Mouse (Mus musculus) cerebellum, adult 9-10 months (tissue): Measurements from ENCODE around the gene Lrrn2.

Experiments used
- DNase-seq: peaks from one replicate; pipeline ENCODE4 v3.0.0; 2022

Gene Lrrn2

DNA sequence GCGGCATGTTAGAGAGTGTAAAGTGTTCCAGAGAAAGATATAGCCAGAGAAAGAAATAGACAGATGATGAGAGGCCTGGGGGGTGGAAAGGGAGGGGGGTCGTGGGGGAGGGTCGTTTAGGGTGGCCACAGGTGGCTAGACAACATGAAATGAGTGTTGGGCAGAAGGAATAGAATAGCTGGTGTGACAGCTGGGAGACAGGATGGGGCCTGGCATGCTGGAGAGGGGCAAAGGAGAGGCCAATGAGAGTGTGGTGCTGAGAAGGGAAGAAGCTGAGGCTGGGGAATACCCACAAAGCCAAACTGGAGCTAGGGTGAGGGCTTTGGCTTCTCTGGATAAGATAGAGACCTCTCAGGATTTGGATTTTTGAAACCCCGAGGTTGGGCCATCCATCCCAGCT is 6.6 kb downstream of the Lrrn2 start:
- DNase-seq = peak; percentile 9

- DNase-seq = no peak
These were observed 8.7 kb downstream of the Lrrn2 start for GRCm38 (mm10) chr1:132888811-132889210.

DNA sequence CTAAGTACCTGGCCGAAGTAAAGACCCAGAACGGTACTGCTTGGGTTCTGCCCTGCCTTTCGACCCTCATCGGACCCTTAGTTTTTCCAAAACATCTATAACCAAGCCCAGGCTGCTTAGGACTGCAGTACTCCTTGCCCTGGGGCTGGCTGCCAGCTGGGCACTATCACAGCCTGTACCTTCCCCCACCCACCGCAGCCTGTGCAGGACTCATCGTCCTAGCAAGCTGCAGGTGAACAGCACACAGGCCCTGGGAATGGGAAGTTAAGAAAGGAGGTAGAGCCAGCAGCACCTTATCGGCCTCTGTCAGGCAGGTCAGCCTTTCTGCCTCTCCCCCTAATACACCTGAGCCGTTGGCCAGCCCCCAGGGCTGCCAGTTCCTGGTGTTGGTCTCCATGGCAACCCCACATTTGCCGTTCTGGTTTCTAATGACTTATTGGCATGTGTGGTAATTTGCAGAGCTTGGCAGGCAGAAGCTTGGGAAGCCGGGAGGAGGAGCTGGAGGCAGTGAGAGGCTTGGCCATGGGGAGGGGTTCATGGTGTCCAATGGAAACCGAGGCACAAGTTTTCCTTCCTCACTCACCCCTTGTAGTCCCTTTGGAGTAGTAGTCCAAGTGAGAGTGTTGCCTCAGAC is 10.2 kb downstream of the Lrrn2 start:
- DNase-seq = no peak

GRCm38 (mm10) chr1:132892065-132892464 is 12.0 kb downstream of the Lrrn2 start:
- DNase-seq = no peak

- DNase-seq = no peak
These were observed 13.4 kb downstream of the Lrrn2 start for GRCm38 (mm10) chr1:132893311-132894077.

GRCm38 (mm10) chr1:132899029-132899428 is 19.0 kb downstream of the Lrrn2 start:
- DNase-seq = no peak

- DNase-seq = no peak
These were observed 19.6 kb downstream of the Lrrn2 start for GRCm38 (mm10) chr1:132899626-132900025.

- peak; percentile 66 for DNase-seq
These were observed 20.9 kb downstream of the Lrrn2 start for GRCm38 (mm10) chr1:132900945-132901344.

DNA sequence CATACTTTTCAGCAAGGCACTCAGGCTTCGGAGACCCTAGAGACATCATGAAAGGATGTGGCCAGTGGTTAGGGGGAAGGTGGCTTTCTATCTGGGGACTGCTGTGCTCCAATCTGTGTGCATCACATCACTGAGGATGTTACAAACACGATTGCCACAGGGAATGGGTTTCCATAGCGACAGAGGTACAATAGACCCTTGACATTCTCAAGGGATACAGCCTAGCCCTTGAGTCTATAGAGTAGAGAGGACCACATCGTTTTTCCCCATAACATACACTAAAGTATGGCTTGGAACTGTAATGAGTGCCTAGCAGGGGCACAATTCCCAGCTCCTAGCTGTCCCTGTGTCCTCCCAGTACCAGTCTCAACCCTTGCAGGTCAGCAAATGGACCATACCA is 23.4 kb downstream of the Lrrn2 start:
- DNase-seq = no peak

GRCm38 (mm10) chr1:132909090-132909489 is 29.0 kb downstream of the Lrrn2 start:
- DNase-seq = no peak

DNA sequence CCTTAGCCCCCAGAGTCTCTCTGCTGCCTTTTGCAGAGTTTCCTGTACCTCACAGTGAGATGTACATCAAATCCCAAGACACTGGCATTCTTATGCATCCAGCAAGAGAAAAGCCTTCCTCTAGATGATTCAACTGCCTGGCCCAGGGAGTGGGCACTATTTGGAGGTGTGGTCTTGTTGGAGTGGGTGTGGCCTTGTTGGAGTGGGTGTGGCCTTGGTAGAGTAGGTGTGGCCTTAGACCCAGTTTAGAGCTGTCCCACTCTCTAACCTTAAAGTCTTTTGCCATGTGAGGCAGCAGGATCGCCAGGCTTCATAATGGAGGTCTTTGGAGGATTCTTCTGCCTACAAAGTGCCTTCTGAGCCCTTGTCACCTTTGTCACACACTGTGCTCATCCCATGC is 29.9 kb downstream of the Lrrn2 start:
- no peak for DNase-seq

- DNase-seq = no peak
These were observed 30.5 kb downstream of the Lrrn2 start for GRCm38 (mm10) chr1:132910414-132911041.

- peak; percentile 69 for DNase-seq
These were observed 35.9 kb downstream of the Lrrn2 start for GRCm38 (mm10) chr1:132915849-132916493.

DNA sequence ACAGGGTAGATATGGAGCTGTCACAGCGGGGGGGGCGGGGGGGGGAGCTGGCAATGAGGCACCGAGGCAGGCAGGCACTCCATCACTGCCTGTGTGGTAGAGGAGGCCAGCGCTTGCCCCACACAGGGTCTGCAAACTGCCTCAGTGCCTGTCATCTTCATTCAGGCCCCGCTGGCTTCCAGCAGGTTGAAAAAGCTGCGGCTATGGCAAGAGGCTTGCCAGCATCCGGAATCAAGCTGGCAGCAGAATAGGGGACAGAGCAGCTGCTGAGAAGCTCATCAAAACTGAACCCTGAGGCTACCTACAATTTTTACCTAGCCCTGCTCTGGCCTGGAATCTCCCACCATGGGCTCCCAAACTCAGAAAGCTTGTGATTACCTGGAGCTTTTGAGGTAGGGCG is 37.5 kb downstream of the Lrrn2 start:
- DNase-seq = no peak

DNA sequence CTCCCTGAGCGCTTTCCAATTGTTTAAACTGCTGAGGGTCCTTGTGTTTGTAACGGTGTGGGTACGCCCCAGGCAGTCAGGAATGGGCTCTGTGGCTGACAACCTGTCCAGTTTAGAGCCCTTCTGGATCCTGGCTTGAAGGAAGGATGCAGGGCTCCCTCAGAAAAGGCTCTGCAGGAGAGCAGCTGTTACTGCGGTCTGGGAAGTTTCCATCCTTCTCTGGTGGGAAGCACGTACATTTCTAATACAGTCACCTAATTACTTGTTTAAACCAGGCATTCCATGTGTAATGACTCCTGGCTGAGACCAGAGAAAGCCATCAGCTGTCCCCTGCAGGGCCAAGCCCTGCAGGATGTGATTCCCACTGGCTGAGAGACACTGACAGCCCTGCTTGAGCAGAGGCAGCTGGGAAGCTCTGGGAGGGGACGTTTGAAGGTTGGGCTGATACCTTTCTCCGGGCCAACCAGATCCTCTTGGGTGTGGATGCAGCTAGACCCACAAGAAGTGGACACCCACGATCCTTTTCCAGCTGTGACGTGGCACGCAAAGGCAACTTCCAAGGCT is 38.1 kb downstream of the Lrrn2 start:
- no peak for DNase-seq

DNA sequence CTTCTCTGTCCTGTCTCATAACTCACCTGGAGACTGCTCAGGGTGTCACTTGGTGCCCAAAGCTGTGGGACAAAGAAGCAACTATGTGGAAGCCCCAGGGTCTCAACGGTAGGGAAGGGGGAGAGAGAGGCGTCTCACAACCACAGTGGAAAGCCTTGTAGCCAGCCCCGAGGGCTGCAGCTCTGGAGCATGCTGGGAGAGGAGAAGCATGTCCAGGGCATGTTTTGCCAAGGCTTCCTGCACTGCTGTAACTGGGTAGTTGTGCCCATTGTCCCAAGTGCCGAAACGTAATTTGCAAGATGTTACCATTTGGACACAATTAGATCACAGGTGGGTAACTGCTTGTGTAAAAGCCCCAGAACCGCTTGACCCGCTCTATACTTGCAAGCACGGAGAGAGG is 39.2 kb downstream of the Lrrn2 start:
- no peak for DNase-seq

- no peak for DNase-seq
These were observed 41.0 kb downstream of the Lrrn2 start for GRCm38 (mm10) chr1:132921071-132921470.

DNA sequence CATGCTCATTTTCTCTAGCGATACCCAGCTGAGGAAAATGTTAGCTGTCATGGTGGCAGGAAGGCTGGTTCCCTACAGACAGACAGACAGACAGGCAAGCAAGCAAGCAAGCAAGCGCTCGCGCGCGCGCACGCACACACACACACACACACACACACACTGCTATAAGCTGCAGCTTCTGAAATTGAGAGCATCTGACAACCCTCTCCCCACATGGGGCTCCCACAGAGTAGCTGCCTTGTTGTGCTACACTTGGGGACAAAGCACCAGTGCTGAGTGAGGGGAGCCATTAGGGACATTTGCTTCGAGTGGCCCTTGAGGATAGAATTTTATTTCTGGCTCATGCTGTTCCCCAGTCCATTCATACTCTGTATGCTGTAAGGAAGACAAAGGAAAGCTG is 42.2 kb downstream of the Lrrn2 start:
- DNase-seq = no peak

GRCm38 (mm10) chr1:132925270-132925669 is 45.2 kb downstream of the Lrrn2 start:
- no peak for DNase-seq

GRCm38 (mm10) chr1:132928032-132928906 is 48.2 kb downstream of the Lrrn2 start:
- DNase-seq = no peak

- no peak for DNase-seq
These were observed 48.8 kb downstream of the Lrrn2 start for GRCm38 (mm10) chr1:132928907-132929250.

- no peak for DNase-seq
These were observed 50.2 kb downstream of the Lrrn2 start for GRCm38 (mm10) chr1:132930291-132930690.
